Comparison of ENCODE assay signal across 32 mouse cellular contexts in genomic region chr7:91173560-91173959, GRCm38 (mm10).
"Had no signal": no experiment of that assay in that cellular context is flagged by ENCODE, and none has a peak within 500 bp of the region (broad histone marks: within the 10 kb centered on the region; RNA-seq: fewer than 3 reads in every experiment).

No protein-coding gene starts in this region.

- ATAC-seq: liver, embryonic 12.5 days; liver, postnatal 0 days; lung, postnatal 0 days; midbrain, embryonic 13.5 days; midbrain, embryonic 15.5 days; midbrain, embryonic 16.5 days had no signal

- H3K27ac ChIP-seq: left cerebral cortex, adult 2 months; limb, embryonic 10.5 days; limb, embryonic 12.5 days; limb, embryonic 13.5 days; limb, embryonic 15.5 days; liver, embryonic 12.5 days; liver, embryonic 13.5 days; liver, embryonic 14.5 days; liver, embryonic 15.5 days; lung, embryonic 15.5 days; macrophage; midbrain, embryonic 10.5 days; midbrain, embryonic 12.5 days; midbrain, embryonic 13.5 days; midbrain, embryonic 15.5 days had no signal

- H3K4me2 ChIP-seq: limb, embryonic 12.5 days; limb, embryonic 13.5 days; limb, embryonic 15.5 days; liver, embryonic 11.5 days; liver, embryonic 12.5 days; liver, embryonic 13.5 days; liver, embryonic 15.5 days; lung, embryonic 14.5 days; lung, embryonic 15.5 days; midbrain, embryonic 11.5 days; midbrain, embryonic 12.5 days; midbrain, embryonic 13.5 days; midbrain, embryonic 15.5 days had no signal

- H3K9me3 ChIP-seq: limb, embryonic 10.5 days; limb, embryonic 12.5 days; limb, embryonic 13.5 days; limb, embryonic 15.5 days; liver, embryonic 12.5 days; liver, embryonic 13.5 days; liver, embryonic 15.5 days; lung, embryonic 15.5 days; megakaryocyte, embryonic 14.5 days; midbrain, embryonic 10.5 days; midbrain, embryonic 12.5 days; midbrain, embryonic 13.5 days; midbrain, embryonic 15.5 days had no signal

- H3K4me3 ChIP-seq: left cerebral cortex, adult 2 months; limb, embryonic 10.5 days; limb, embryonic 12.5 days; limb, embryonic 13.5 days; limb, embryonic 15.5 days; liver, embryonic 12.5 days; liver, embryonic 13.5 days; liver, embryonic 15.5 days; lung, embryonic 15.5 days; megakaryocyte, embryonic 14.5 days; midbrain, embryonic 10.5 days; midbrain, embryonic 12.5 days; midbrain, embryonic 13.5 days; midbrain, embryonic 15.5 days; myocyte had no signal

- H3K36me3 ChIP-seq: limb, embryonic 10.5 days; limb, embryonic 12.5 days; limb, embryonic 13.5 days; limb, embryonic 15.5 days; liver, embryonic 12.5 days; liver, embryonic 13.5 days; liver, embryonic 15.5 days; lung, embryonic 15.5 days; midbrain, embryonic 10.5 days; midbrain, embryonic 12.5 days; midbrain, embryonic 13.5 days; midbrain, embryonic 15.5 days had no signal

- H3K9ac ChIP-seq: limb, embryonic 12.5 days; limb, embryonic 13.5 days; limb, embryonic 15.5 days; liver, embryonic 12.5 days; liver, embryonic 13.5 days; liver, embryonic 14.5 days; liver, embryonic 15.5 days; liver, postnatal 0 days; lung, embryonic 14.5 days; lung, embryonic 15.5 days; midbrain, embryonic 12.5 days; midbrain, embryonic 13.5 days; midbrain, embryonic 15.5 days had no signal

- DNase-seq: left cerebral cortex, postnatal 4 days; liver; liver, embryonic 13.5 days; liver, postnatal 0 days; lung, adult 18-20 months; lung, adult 2 months; lung, embryonic 14.5 days; lung, postnatal 10 days; lung, postnatal 14 days; lung, postnatal 36 days; lung, postnatal 4 days; midbrain, embryonic 14.5 days had no signal

- H3K4me1 ChIP-seq: limb, embryonic 10.5 days; limb, embryonic 12.5 days; limb, embryonic 13.5 days; limb, embryonic 15.5 days; liver, embryonic 12.5 days; liver, embryonic 13.5 days; liver, embryonic 15.5 days; lung, embryonic 15.5 days; megakaryocyte, embryonic 14.5 days; midbrain, embryonic 10.5 days; midbrain, embryonic 12.5 days; midbrain, embryonic 13.5 days; midbrain, embryonic 15.5 days had no signal

- H3K27me3 ChIP-seq: limb, embryonic 12.5 days; limb, embryonic 13.5 days; limb, embryonic 15.5 days; liver, embryonic 12.5 days; liver, embryonic 13.5 days; liver, embryonic 15.5 days; lung, embryonic 15.5 days; megakaryocyte, embryonic 14.5 days; midbrain, embryonic 12.5 days; midbrain, embryonic 13.5 days; midbrain, embryonic 15.5 days had no signal
